Mouse (Mus musculus) embryonic facial prominence, embryonic 15.5 days (tissue): Measurements from ENCODE around the gene Srp9. TPM values are rescaled to one million over a fixed set of nuclear protein-coding genes. Genes with fewer than 3 reads are reported as not detected.

Experiments
- ATAC-seq: fragments of 200-750 bp; cut with Nextera tagmentation; 2 replicates; pipeline ENCODE4 v1.8.0; 2017; ENCODE audit warnings: low read depth, moderate TSS enrichment; ENCODE audit not compliant: insufficient number of reproducible peaks, low FRiP score, low TSS enrichment
- H3K27ac ChIP-seq: fragments of 300-500 bp; sonication (generic); replicated peaks from 2 replicates; pipeline ENCODE4 v1.5.1; 2015; ENCODE audit warnings: mild to moderate bottlenecking, inconsistent platforms
- H3K27me3 ChIP-seq: fragments of 300-500 bp; sonication (generic); 2 replicates; pipeline ENCODE4 v1.6.1; 2015; ENCODE audit warnings: inconsistent platforms
- H3K36me3 ChIP-seq: fragments of 300-500 bp; sonication (generic); 2 replicates; pipeline ENCODE4 v1.6.1; 2015; ENCODE audit warnings: mild to moderate bottlenecking, inconsistent platforms
- H3K4me1 ChIP-seq: fragments of 300-500 bp; sonication (generic); 2 replicates; pipeline ENCODE4 v1.6.1; 2015; ENCODE audit warnings: inconsistent platforms
- H3K4me2 ChIP-seq: fragments of 300-500 bp; sonication (generic); replicated peaks from 2 replicates; pipeline ENCODE4 v1.6.1; 2015; ENCODE audit warnings: mild to moderate bottlenecking, inconsistent platforms
- H3K4me3 ChIP-seq: fragments of 300-500 bp; sonication (generic); replicated peaks from 2 replicates; pipeline ENCODE4 v1.5.1; 2015; ENCODE audit warnings: mild to moderate bottlenecking, inconsistent platforms
- H3K9ac ChIP-seq: fragments of 300-500 bp; sonication (generic); 2 replicates; pipeline ENCODE4 v1.6.1; 2015; ENCODE audit warnings: inconsistent platforms
- H3K9me3 ChIP-seq: fragments of 300-500 bp; sonication (generic); replicated peaks from 2 replicates; pipeline ENCODE4 v1.6.1; 2016; ENCODE audit warnings: inconsistent platforms
- WGBS: fragments of 180-500 bp; shearing (Covaris S2); methylation state at CpG from one replicate; pipeline ENCODE4 v1.1.7; 2015; 5-methylcytosine and 5-hydroxymethylcytosine counted together
- polyA plus RNA-seq: library from polyadenylated mRNA; unstranded; fragments of >200 nt; fragmentation: Nextera tagmentation; extraction: Ambion mirVana; gene quantifications from 2 replicates; pipeline ENCODE4 v1.2.1, GENCODE M21; 2015

Srp9 gene
- polyA plus RNA-seq, 1 experiment from 2014 or later: 141 TPM

- Histone ChIP-seq H3K4me3 (no peak overlapping the region), H3K4me1 (peaks cover 80% of the 10 kb centered on the region), H3K9ac (no peak overlapping the region), H3K4me2 (no peak overlapping the region), H3K27ac (peak overlapping the region; percentile 73), H3K36me3 (no peaks in the 10 kb centered on the region), H3K27me3 (no peaks in the 10 kb centered on the region), H3K9me3 (no peaks in the 10 kb centered on the region)
- no peak for ATAC-seq
- WGBS: 63% methylated on average over 13 of the region's 13 CpGs
Measured at GRCm38 (mm10) chr1:182091746-182092412, 32.7 kb upstream of the Srp9 start.

- Histone ChIP-seq H3K27ac (peak overlapping the region; percentile 73), H3K4me3 (no peak overlapping the region), H3K9ac (no peak overlapping the region), H3K27me3 (no peaks in the 10 kb centered on the region), H3K9me3 (no peaks in the 10 kb centered on the region), H3K36me3 (no peaks in the 10 kb centered on the region), H3K4me1 (peaks cover 78% of the 10 kb centered on the region), H3K4me2 (no peak overlapping the region)
- 65% methylated on average over 5 of the region's 5 CpGs for WGBS
- ATAC-seq: no peak
Measured at GRCm38 (mm10) chr1:182092413-182092800, 32.1 kb upstream of the Srp9 start.

- no peaks in the 10 kb centered on the region for H3K27me3 ChIP-seq
- H3K9me3 ChIP-seq: no peaks in the 10 kb centered on the region
- no peak overlapping the region for H3K9ac ChIP-seq
- no peak overlapping the region for H3K4me3 ChIP-seq
- no peak overlapping the region for H3K27ac ChIP-seq
- H3K36me3 ChIP-seq: no peaks in the 10 kb centered on the region
- H3K4me2 ChIP-seq: no peak overlapping the region
- WGBS: 83% methylated on average over 5 of the region's 5 CpGs
- H3K4me1 ChIP-seq: peaks cover 69% of the 10 kb centered on the region
- no peak for ATAC-seq
Measured at GRCm38 (mm10) chr1:182093407-182093806, 31.1 kb upstream of the Srp9 start.

- H3K4me2 ChIP-seq: peak overlapping the region; percentile 30
- H3K27ac ChIP-seq: peak overlapping the region; percentile 80
- no peaks in the 10 kb centered on the region for H3K9me3 ChIP-seq
- no peak overlapping the region for H3K9ac ChIP-seq
- no peak overlapping the region for H3K4me3 ChIP-seq
- H3K27me3 ChIP-seq: no peaks in the 10 kb centered on the region
- 38% methylated on average over 15 of the region's 15 CpGs for WGBS
- H3K4me1 ChIP-seq: peaks cover 66% of the 10 kb centered on the region
- no peaks in the 10 kb centered on the region for H3K36me3 ChIP-seq
- ATAC-seq: no peak
Measured at GRCm38 (mm10) chr1:182094473-182095136, 29.9 kb upstream of the Srp9 start.

- Histone ChIP-seq H3K9me3 (no peaks in the 10 kb centered on the region), H3K36me3 (no peaks in the 10 kb centered on the region), H3K4me1 (peaks cover 59% of the 10 kb centered on the region), H3K4me2 (peak overlapping the region; percentile 30), H3K4me3 (no peak overlapping the region), H3K27me3 (no peaks in the 10 kb centered on the region), H3K9ac (no peak overlapping the region; the same call in 1 of the 2 replicates), H3K27ac (peak overlapping the region; percentile 80)
- WGBS: 8% methylated on average over 10 of the region's 10 CpGs
- ATAC-seq: peak; percentile 67
Measured at GRCm38 (mm10) chr1:182095240-182095741, 29.2 kb upstream of the Srp9 start.

GRCm38 (mm10) chr1:182096707-182097106 is 27.8 kb upstream of the Srp9 start:
- H3K27ac ChIP-seq: no peak overlapping the region
- no peak for ATAC-seq
- WGBS: 80% methylated on average over 5 of the region's 5 CpGs

GRCm38 (mm10) chr1:182099062-182099461 is 25.5 kb upstream of the Srp9 start:
- peaks cover 51% of the 10 kb centered on the region for H3K4me1 ChIP-seq
- H3K36me3 ChIP-seq: no peaks in the 10 kb centered on the region
- H3K9me3 ChIP-seq: no peaks in the 10 kb centered on the region
- H3K4me3 ChIP-seq: no peak overlapping the region
- H3K27ac ChIP-seq: no peak overlapping the region
- no peak overlapping the region for H3K9ac ChIP-seq
- WGBS: 40% methylated on average over 5 of the region's 5 CpGs
- no peak overlapping the region for H3K4me2 ChIP-seq
- no peaks in the 10 kb centered on the region for H3K27me3 ChIP-seq
- ATAC-seq: no peak

More at GRCm38 (mm10) chr1:182096707-182097106, 27.8 kb upstream of the Srp9 start:
- Histone ChIP-seq H3K4me1 (peaks cover 48% of the 10 kb centered on the region), H3K36me3 (no peaks in the 10 kb centered on the region), H3K27me3 (no peaks in the 10 kb centered on the region), H3K4me3 (no peak overlapping the region), H3K4me2 (no peak overlapping the region), H3K9ac (no peak overlapping the region), H3K9me3 (no peaks in the 10 kb centered on the region)

GRCm38 (mm10) chr1:182100403-182100802 is 24.1 kb upstream of the Srp9 start:
- Histone ChIP-seq H3K4me2 (no peak overlapping the region), H3K9me3 (no peaks in the 10 kb centered on the region), H3K36me3 (no peaks in the 10 kb centered on the region), H3K9ac (no peak overlapping the region), H3K27ac (no peak overlapping the region; the same call in 1 of the 2 replicates), H3K4me1 (peaks cover 40% of the 10 kb centered on the region), H3K27me3 (no peaks in the 10 kb centered on the region), H3K4me3 (no peak overlapping the region)
- 67% methylated on average over 3 of the region's 3 CpGs for WGBS
- ATAC-seq: no peak

- 55% methylated on average over 4 of the region's 4 CpGs for WGBS
- H3K27me3 ChIP-seq: no peaks in the 10 kb centered on the region
- H3K36me3 ChIP-seq: no peaks in the 10 kb centered on the region
- no peak overlapping the region for H3K4me2 ChIP-seq
- no peaks in the 10 kb centered on the region for H3K9me3 ChIP-seq
- H3K4me3 ChIP-seq: no peak overlapping the region
- no peak overlapping the region for H3K9ac ChIP-seq
- H3K4me1 ChIP-seq: peaks cover 35% of the 10 kb centered on the region
- no peak for ATAC-seq
- H3K27ac ChIP-seq: no peak overlapping the region
Measured at GRCm38 (mm10) chr1:182101468-182101867, 23.1 kb upstream of the Srp9 start.

GRCm38 (mm10) chr1:182102706-182103105 is 21.8 kb upstream of the Srp9 start:
- no peak for ATAC-seq
- peaks cover 28% of the 10 kb centered on the region for H3K4me1 ChIP-seq
- no peaks in the 10 kb centered on the region for H3K9me3 ChIP-seq
- H3K9ac ChIP-seq: no peak overlapping the region
- H3K36me3 ChIP-seq: no peaks in the 10 kb centered on the region
- H3K4me3 ChIP-seq: no peak overlapping the region
- H3K4me2 ChIP-seq: no peak overlapping the region
- H3K27me3 ChIP-seq: no peaks in the 10 kb centered on the region
- no peak overlapping the region for H3K27ac ChIP-seq

- 64% methylated on average over 11 of the region's 11 CpGs for WGBS
- Histone ChIP-seq H3K4me1 (peaks cover 33% of the 10 kb centered on the region), H3K27me3 (no peaks in the 10 kb centered on the region), H3K9me3 (no peaks in the 10 kb centered on the region), H3K4me3 (no peak overlapping the region), H3K36me3 (no peaks in the 10 kb centered on the region), H3K4me2 (no peak overlapping the region), H3K9ac (no peak overlapping the region), H3K27ac (0 out of 2 replicates have a peak overlapping the region, but pooled peaks have one; percentile 6)
- ATAC-seq: peak; percentile 49
Measured at GRCm38 (mm10) chr1:182103436-182103835, 21.1 kb upstream of the Srp9 start.
